Mouse (Mus musculus) ES-E14 (cell line): ENCODE measurements around the gene Prg4.

Source experiments
- CHD2 ChIP-seq: IDR thresholded peaks from 2 replicates; pipeline ENCODE4 v1.6.1; 2014; ENCODE audit warnings: mild to moderate bottlenecking, low read depth, low read length, inconsistent platforms
- ZC3H11A ChIP-seq: IDR thresholded peaks from 2 replicates; pipeline ENCODE4 v1.6.1; 2012; ENCODE audit warnings: low read depth, mild to moderate bottlenecking, inconsistent platforms, low read length, borderline replicate concordance
- ZNF384 ChIP-seq: IDR thresholded peaks from 2 replicates; pipeline ENCODE4 v1.6.1; 2012; ENCODE audit warnings: low read depth, low read length, inconsistent platforms

DNA sequence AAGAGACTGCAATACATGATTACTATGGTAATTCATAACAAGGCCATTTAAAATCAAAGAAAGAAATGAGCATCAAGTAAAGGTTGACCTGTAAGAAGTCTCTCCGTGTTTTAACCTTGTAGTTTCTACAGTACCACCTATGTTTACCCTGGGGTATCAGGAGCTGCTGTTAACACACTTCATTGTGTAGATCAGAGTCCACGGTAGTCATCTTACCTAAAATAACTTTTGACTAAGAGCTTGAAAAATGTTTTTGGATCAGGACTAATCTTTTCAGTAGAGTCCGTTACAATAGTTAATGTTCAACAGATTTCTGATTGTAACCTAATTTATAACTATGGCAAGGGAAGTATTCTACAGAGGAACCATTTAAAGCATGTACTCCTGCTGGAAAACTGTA lies 61.4 kb downstream of the Prg4 start:
- no peak for TF ChIP-seq CHD2
- TF ChIP-seq ZNF384: no peak
- no peak for TF ChIP-seq ZC3H11A
